Mouse (Mus musculus): ENCODE measurements around the gene Scaper.

GRCm38 (mm10) chr9:55540391-55540770 lies 397.5 kb downstream of the Scaper start:
- TF ChIP-seq CTCF (IDR thresholded peaks at IDR 0.05), result no peak
- no peak for TF ChIP-seq POLR2A (IDR thresholded peaks at IDR 0.05; ENCODE audit: insufficient read depth, low read depth, low read length)
- no peak for TF ChIP-seq EP300 (IDR thresholded peaks at IDR 0.05; ENCODE audit: insufficient read depth, low read depth, low read length)

Data from heart, adult 2 months (tissue).